Mouse (Mus musculus): ENCODE data around the gene Hnrnpa1.
"Not testable (repeated sequence)": the region's sequence is repeated elsewhere in the genome, so short reads cannot be mapped to it uniquely, and the experiment has no call there.

Gene Hnrnpa1

GRCm38 (mm10) chr15:103241071-103242018 is 1.1 kb downstream of the Hnrnpa1 start:
- not testable (repeated sequence) for DNase-seq (ENCODE audit: low spot score in 2 of 2)

- DNase-seq (ENCODE audit: low spot score in 2 of 2): no peak
Observed at GRCm38 (mm10) chr15:103242885-103243284, 2.7 kb downstream of the Hnrnpa1 start.

GRCm38 (mm10) chr15:103245616-103246015 is 5.4 kb downstream of the Hnrnpa1 start:
- DNase-seq (ENCODE audit: low spot score in 2 of 2): no peak

- DNase-seq (ENCODE audit: low spot score in 2 of 2): no peak
Observed at GRCm38 (mm10) chr15:103247078-103247781, 7.0 kb downstream of the Hnrnpa1 start.

- DNase-seq (ENCODE audit: low spot score in 2 of 2): no peak
Observed at GRCm38 (mm10) chr15:103247782-103248400, 7.7 kb downstream of the Hnrnpa1 start.

GRCm38 (mm10) chr15:103248401-103249313 is 8.4 kb downstream of the Hnrnpa1 start:
- no peak for DNase-seq (ENCODE audit: low spot score in 2 of 2)

GRCm38 (mm10) chr15:103249511-103249910 is 9.3 kb downstream of the Hnrnpa1 start:
- DNase-seq (ENCODE audit: low spot score in 2 of 2): not testable (repeated sequence)

- peak; percentile 28 to 51 for DNase-seq (ENCODE audit: low spot score in 2 of 2)
Observed at GRCm38 (mm10) chr15:103250195-103250740, 10.0 kb downstream of the Hnrnpa1 start.

- no peak for DNase-seq (ENCODE audit: low spot score in 2 of 2)
Observed at GRCm38 (mm10) chr15:103251595-103251994, 11.4 kb downstream of the Hnrnpa1 start.

GRCm38 (mm10) chr15:103252660-103253059 is 12.4 kb downstream of the Hnrnpa1 start:
- DNase-seq (ENCODE audit: low spot score in 2 of 2): no peak

GRCm38 (mm10) chr15:103253352-103253751 is 13.1 kb downstream of the Hnrnpa1 start:
- DNase-seq (ENCODE audit: low spot score in 2 of 2): no peak

GRCm38 (mm10) chr15:103255169-103255568 is 14.9 kb downstream of the Hnrnpa1 start:
- no peak for DNase-seq (ENCODE audit: low spot score in 2 of 2)

GRCm38 (mm10) chr15:103256210-103256986 is 16.2 kb downstream of the Hnrnpa1 start:
- DNase-seq (ENCODE audit: low spot score in 2 of 2): no peak

- DNase-seq (ENCODE audit: low spot score in 2 of 2): peak; percentile 86
Observed at GRCm38 (mm10) chr15:103257790-103258728, 17.8 kb downstream of the Hnrnpa1 start, which contains the start of gene Nfe2. Nfe2 (minus strand) TSS chr15:103258403.

- DNase-seq (ENCODE audit: low spot score in 2 of 2): no peak
Observed at GRCm38 (mm10) chr15:103259162-103259561, 18.9 kb downstream of the Hnrnpa1 start.

- DNase-seq (ENCODE audit: low spot score in 2 of 2): no peak
Observed at GRCm38 (mm10) chr15:103259989-103260388, 19.8 kb downstream of the Hnrnpa1 start.

- DNase-seq (ENCODE audit: low spot score in 2 of 2): no peak
Observed at GRCm38 (mm10) chr15:103264794-103265193, 24.6 kb downstream of the Hnrnpa1 start.

GRCm38 (mm10) chr15:103268903-103269302 is 28.7 kb downstream of the Hnrnpa1 start:
- DNase-seq (ENCODE audit: low spot score in 2 of 2): no peak
